Mouse (Mus musculus): Measurements from ENCODE around the gene Tbx5.

DNA sequence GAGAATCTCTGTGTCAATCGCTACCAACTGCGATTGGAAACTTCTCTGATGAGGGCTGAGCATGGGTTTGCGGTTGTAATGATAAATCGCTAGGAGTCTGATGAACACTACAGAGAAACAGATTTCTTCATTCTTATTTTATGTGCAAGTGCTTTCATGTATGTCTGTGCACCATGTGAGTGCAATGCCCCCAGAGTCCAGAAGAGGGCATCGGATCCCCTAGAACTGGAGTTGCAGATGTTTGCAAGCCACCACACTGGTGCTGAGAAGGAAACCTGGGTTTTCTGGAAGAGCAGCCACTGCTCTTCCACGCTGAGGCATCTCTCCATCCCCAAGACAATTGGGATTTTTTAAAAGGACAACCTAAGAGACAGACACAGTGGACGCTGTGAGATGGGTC lies 46.5 kb upstream of the Tbx5 start:
- TF ChIP-seq CTCF (IDR thresholded peaks at IDR 0.05; ENCODE audit: low read depth, low read length) (no peak), POLR2A (IDR thresholded peaks at IDR 0.05; ENCODE audit: borderline replicate concordance, low read depth, low read length) (no peak)

Data from bone marrow macrophage, adult 2 months (primary cell).